Mouse (Mus musculus) heart, embryonic 12.5 days (tissue): ENCODE data around the gene Slc2a6. TPM values are rescaled to one million over a fixed set of nuclear protein-coding genes. Genes with fewer than 3 reads are reported as not detected.

Experiments
- ATAC-seq: fragments of 200-750 bp; cut with Nextera tagmentation; 2 replicates; pipeline ENCODE4 v1.8.0; 2017; ENCODE audit warnings: moderate TSS enrichment, moderate library complexity; ENCODE audit not compliant: insufficient number of reproducible peaks, low FRiP score
- H3K27ac ChIP-seq: fragments of 300-500 bp; sonication (generic); 2 replicates; pipeline ENCODE4 v1.5.1; 2016; ENCODE audit warnings: mild to moderate bottlenecking, moderate library complexity; ENCODE audit not compliant: poor library complexity, severe bottlenecking
- H3K27me3 ChIP-seq: fragments of 300-500 bp; sonication (generic); replicated peaks from 2 replicates; pipeline ENCODE4 v1.6.1; 2016; ENCODE audit warnings: mild to moderate bottlenecking, moderate library complexity
- H3K36me3 ChIP-seq: fragments of 300-500 bp; sonication (generic); 2 replicates; pipeline ENCODE4 v1.6.1; 2016; ENCODE audit warnings: mild to moderate bottlenecking, moderate library complexity
- H3K4me1 ChIP-seq: fragments of 300-500 bp; sonication (generic); replicated peaks from 2 replicates; pipeline ENCODE4 v1.6.1; 2016; ENCODE audit warnings: mild to moderate bottlenecking
- H3K4me2 ChIP-seq: fragments of 300-500 bp; sonication (generic); 2 replicates; pipeline ENCODE4 v1.6.1; 2016; ENCODE audit warnings: mild to moderate bottlenecking, moderate library complexity
- H3K4me3 ChIP-seq: fragments of 300-500 bp; sonication (generic); 2 replicates; pipeline ENCODE4 v1.5.1; 2016; ENCODE audit warnings: mild to moderate bottlenecking
- H3K9ac ChIP-seq: fragments of 300-500 bp; sonication (generic); 2 replicates; pipeline ENCODE4 v1.6.1; 2016; ENCODE audit warnings: mild to moderate bottlenecking, moderate library complexity
- H3K9me3 ChIP-seq: fragments of 300-500 bp; sonication (generic); replicated peaks from 2 replicates; pipeline ENCODE4 v1.6.1; 2016; ENCODE audit warnings: mild to moderate bottlenecking, moderate library complexity
- WGBS: fragments of 180-500 bp; shearing (Covaris S2); methylation state at CpG from one replicate; pipeline ENCODE4 v1.1.7; 2016; 5-methylcytosine and 5-hydroxymethylcytosine counted together
- polyA plus RNA-seq: library from polyadenylated mRNA; unstranded; fragments of >200 nt; fragmentation: Nextera tagmentation; extraction: Ambion mirVana; gene quantifications from 2 replicates; pipeline ENCODE4 v1.2.1, GENCODE M21; 2016

The Slc2a6 gene
- polyA plus RNA-seq, 1 experiment from 2014 or later = 0.47 TPM

DNA sequence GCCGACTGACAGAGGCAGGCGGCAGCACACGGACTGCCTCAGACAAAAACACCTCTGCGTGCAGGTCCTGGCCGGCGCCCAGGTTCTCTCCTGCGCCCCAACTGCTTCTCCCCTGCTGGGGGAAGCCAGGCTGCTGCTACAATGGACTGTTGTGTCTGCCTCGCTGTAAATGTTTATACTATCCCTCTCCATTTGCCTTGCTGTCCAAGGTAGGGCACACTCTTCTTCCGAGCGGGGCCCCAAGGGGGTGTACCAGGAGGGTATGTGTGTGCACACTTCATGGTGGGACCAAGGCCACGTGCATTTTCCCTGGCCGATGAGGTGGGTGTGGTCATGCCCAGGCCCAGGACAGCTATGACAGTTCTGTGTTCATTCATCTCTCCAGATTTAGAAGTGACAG is 31.0 kb upstream of the Slc2a6 start:
- Histone ChIP-seq H3K4me1 (peaks cover 31% of the 10 kb centered on the region), H3K27me3 (no peaks in the 10 kb centered on the region), H3K27ac (no peak overlapping the region), H3K9ac (no peak overlapping the region), H3K36me3 (no peaks in the 10 kb centered on the region), H3K4me2 (no peak overlapping the region), H3K4me3 (no peak overlapping the region), H3K9me3 (no peaks in the 10 kb centered on the region)
- WGBS = 56% methylated on average over 12 of the region's 12 CpGs
- no peak for ATAC-seq

DNA sequence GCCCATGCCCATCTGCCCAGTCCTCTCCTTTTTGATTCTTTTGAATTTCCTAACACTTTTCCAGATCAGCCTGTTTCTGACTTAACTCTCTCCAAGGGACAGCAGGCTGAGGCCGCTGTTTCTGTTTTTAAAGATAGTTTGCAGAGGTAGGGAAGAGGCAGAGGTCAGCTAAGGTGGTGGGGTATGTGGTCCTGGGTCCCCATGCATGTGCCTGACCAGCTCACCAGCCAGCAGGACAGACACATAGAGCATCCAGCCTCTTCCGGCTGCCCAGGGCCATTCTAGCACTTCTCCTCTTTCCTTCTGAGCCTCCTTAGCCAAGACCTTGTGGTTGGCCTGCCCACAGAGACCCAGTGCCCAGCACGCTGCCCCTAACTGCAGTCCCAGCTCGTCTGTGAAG is 30.5 kb upstream of the Slc2a6 start:
- Histone ChIP-seq H3K9ac (no peak overlapping the region), H3K36me3 (no peaks in the 10 kb centered on the region), H3K27ac (no peak overlapping the region), H3K4me2 (no peak overlapping the region), H3K9me3 (no peaks in the 10 kb centered on the region), H3K4me3 (no peak overlapping the region), H3K4me1 (peaks cover 31% of the 10 kb centered on the region), H3K27me3 (no peaks in the 10 kb centered on the region)
- 68% methylated on average over 4 of the region's 4 CpGs for WGBS
- no peak for ATAC-seq

DNA sequence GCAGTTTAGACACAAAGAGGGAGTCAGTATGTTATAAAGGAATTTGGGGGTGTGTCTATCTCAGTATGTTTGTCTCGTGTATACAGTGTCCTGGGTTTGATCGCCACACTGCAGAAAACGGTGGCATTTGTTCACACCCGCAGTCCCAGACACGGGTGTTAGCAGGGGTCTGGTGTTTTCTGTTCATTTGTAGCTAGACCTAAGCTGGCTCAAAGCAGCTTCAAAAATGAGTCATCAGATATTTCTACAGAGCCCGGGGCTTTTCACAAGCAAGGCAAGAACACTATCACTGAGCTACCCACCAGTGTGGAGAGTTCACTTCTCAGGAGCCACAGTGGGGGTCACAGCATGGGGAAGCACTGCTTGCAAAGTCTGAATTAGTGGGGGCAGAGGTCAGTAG is 21.6 kb upstream of the Slc2a6 start:
- H3K9ac ChIP-seq = no peak overlapping the region
- H3K4me1 ChIP-seq = no peaks in the 10 kb centered on the region
- H3K27me3 ChIP-seq = 0 out of 2 replicates have a peak, but pooled peaks cover 4% of the 10 kb centered on the region
- no peak overlapping the region for H3K4me3 ChIP-seq
- ATAC-seq = no peak
- no peaks in the 10 kb centered on the region for H3K9me3 ChIP-seq
- H3K4me2 ChIP-seq = no peak overlapping the region
- H3K36me3 ChIP-seq = no peaks in the 10 kb centered on the region
- H3K27ac ChIP-seq = no peak overlapping the region
- WGBS = 71% methylated on average over 6 of the region's 6 CpGs

GRCm38 (mm10) chr2:27045979-27046770 is 18.4 kb upstream of the Slc2a6 start:
- Histone ChIP-seq H3K4me2 (no peak overlapping the region), H3K9ac (no peak overlapping the region), H3K36me3 (no peaks in the 10 kb centered on the region), H3K4me3 (no peak overlapping the region), H3K4me1 (peaks cover 2% of the 10 kb centered on the region; the same call in 1 of the 2 replicates), H3K27me3 (0 out of 2 replicates have a peak, but pooled peaks cover 4% of the 10 kb centered on the region), H3K27ac (no peak overlapping the region), H3K9me3 (no peaks in the 10 kb centered on the region)
- 61% methylated on average over 8 of the region's 8 CpGs for WGBS
- ATAC-seq = no peak

- Histone ChIP-seq H3K36me3 (no peaks in the 10 kb centered on the region), H3K27me3 (0 out of 2 replicates have a peak, but pooled peaks cover 13% of the 10 kb centered on the region), H3K4me1 (peaks cover 7% of the 10 kb centered on the region; the same call in 1 of the 2 replicates), H3K4me2 (no peak overlapping the region), H3K27ac (no peak overlapping the region), H3K9ac (no peak overlapping the region), H3K9me3 (no peaks in the 10 kb centered on the region), H3K4me3 (no peak overlapping the region)
- ATAC-seq = no peak
- 77% methylated on average over 3 of the region's 3 CpGs for WGBS
Measured at GRCm38 (mm10) chr2:27044641-27045040, 16.8 kb upstream of the Slc2a6 start.

GRCm38 (mm10) chr2:27044166-27044565 is 16.4 kb upstream of the Slc2a6 start:
- Histone ChIP-seq H3K36me3 (no peaks in the 10 kb centered on the region), H3K4me1 (peaks cover 7% of the 10 kb centered on the region; the same call in 1 of the 2 replicates), H3K9ac (no peak overlapping the region), H3K4me2 (no peak overlapping the region), H3K9me3 (no peaks in the 10 kb centered on the region), H3K27ac (no peak overlapping the region), H3K27me3 (0 out of 2 replicates have a peak, but pooled peaks cover 16% of the 10 kb centered on the region), H3K4me3 (no peak overlapping the region)
- no peak for ATAC-seq
- 68% methylated on average over 4 of the region's 4 CpGs for WGBS

DNA sequence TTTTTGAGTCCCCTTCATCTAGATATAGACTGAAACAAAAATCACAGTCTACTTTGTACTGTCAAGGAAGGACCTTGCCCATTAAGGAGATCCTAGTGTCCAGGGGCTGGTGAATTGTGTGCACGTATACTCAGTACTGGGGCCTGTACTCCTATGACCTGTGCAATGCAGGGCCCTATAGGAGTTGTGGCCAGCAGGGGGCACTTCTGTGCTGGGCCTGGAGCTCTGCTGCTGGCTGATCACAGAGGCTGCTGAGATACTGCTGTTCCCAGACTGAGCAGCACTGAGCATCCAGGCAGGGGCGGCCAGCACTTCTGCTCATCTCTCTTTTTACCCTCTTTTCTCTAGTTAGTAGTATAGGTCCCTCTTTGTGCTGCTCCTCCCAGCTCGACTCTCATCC is 15.7 kb upstream of the Slc2a6 start:
- no peaks in the 10 kb centered on the region for H3K36me3 ChIP-seq
- H3K4me2 ChIP-seq = no peak overlapping the region
- H3K4me1 ChIP-seq = peaks cover 7% of the 10 kb centered on the region; the same call in 1 of the 2 replicates
- WGBS = 17% methylated on average over 3 of the region's 3 CpGs
- H3K9me3 ChIP-seq = no peaks in the 10 kb centered on the region
- H3K27me3 ChIP-seq = 0 out of 2 replicates have a peak, but pooled peaks cover 16% of the 10 kb centered on the region
- no peak overlapping the region for H3K9ac ChIP-seq
- H3K4me3 ChIP-seq = no peak overlapping the region
- H3K27ac ChIP-seq = no peak overlapping the region
- ATAC-seq = peak; percentile 69

DNA sequence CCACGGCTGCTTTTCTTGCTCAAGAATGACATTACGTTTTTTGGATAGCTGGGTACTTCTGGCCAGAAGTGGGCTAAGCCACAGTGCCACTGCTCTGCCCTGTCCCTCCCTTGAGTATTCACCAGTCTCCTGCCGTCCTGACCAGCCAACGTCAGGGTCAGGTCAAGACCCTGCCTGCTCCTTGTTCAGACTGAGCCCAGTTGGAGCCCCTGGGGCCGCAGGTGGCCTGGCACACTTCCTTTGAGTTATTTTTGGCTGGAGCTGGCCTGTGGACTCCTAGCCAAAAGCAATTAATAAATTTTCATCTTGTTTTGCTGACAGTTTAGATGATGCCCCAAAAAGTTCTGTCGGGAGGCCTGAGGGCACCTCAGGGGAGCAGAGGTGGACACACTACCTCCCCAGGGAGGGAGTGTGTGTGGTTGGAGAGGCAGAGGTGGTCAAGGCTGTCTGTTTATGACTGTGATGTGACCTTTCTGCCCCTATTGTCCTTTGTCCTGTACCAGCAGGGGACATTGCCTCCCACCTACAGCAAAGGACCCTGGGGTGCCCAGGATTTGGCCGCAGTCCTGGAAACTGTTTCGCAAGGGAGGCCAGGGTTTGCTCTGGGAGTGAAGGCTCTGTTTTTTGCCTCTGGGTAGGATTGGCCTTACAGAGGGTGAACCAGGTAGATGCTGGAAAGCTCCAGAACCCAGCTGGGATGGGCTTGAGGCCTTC is 14.5 kb upstream of the Slc2a6 start:
- Histone ChIP-seq H3K9ac (no peak overlapping the region), H3K36me3 (no peaks in the 10 kb centered on the region), H3K27ac (no peak overlapping the region), H3K4me1 (peaks cover 7% of the 10 kb centered on the region; the same call in 1 of the 2 replicates), H3K27me3 (0 out of 2 replicates have a peak, but pooled peaks cover 23% of the 10 kb centered on the region), H3K4me2 (no peak overlapping the region), H3K9me3 (no peaks in the 10 kb centered on the region), H3K4me3 (no peak overlapping the region)
- ATAC-seq = no peak
- 66% methylated on average over 8 of the region's 8 CpGs for WGBS

DNA sequence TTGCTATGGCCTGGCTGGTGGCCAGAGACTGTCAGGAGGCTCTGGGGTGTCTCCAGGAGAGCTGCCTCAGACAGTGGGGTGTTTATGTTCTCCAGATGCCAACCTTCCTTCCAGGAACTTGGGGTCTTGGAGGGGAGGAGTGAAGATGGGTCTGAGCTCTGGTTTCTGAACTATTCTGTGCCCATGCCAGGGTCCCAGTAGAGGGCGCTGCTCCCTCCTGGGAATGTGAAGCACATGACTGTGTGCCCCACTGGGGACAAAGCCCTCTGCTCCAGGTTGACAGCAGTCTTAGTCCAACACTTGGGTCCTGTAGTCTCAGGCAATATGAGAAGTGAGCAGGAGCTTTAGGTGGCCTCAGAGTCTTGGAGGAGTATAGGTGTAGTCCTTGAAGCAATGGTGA is 11.5 kb upstream of the Slc2a6 start:
- WGBS = 7% methylated on average over 1 of the region's 1 CpGs
- H3K9me3 ChIP-seq = no peaks in the 10 kb centered on the region

DNA sequence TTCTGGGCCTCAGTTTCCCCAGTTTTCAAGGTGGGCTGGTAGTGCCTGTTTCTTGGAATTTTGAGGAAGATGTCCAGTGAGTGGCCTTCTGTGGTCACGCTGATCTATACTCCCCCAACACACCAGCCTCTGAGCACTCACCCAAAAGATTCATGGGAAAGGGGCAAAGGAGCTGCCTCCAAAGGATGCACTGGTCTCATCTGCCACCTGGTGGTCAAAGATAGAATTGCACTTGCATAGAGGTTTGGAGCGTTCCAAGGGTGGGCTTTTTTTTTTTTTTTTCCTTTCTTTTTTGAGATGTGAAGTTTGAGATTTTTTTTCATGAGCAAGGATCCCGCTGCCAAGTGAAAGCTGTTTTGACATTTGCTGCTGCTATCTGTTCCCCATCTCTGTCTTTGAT is 10.8 kb upstream of the Slc2a6 start:
- no peak for ATAC-seq
- no peak overlapping the region for H3K27ac ChIP-seq
- H3K27me3 ChIP-seq = 0 out of 2 replicates have a peak, but pooled peaks cover 22% of the 10 kb centered on the region
- 0% methylated on average over 3 of the region's 3 CpGs for whole genome bisulfite sequencing
- no peaks in the 10 kb centered on the region for H3K9me3 ChIP-seq
- no peaks in the 10 kb centered on the region for H3K36me3 ChIP-seq
- H3K4me3 ChIP-seq = no peak overlapping the region
- peaks cover 7% of the 10 kb centered on the region; the same call in 1 of the 2 replicates for H3K4me1 ChIP-seq
- no peak overlapping the region for H3K9ac ChIP-seq
- no peak overlapping the region for H3K4me2 ChIP-seq

More for the DNA sequence above, 11.5 kb upstream of the Slc2a6 start:
- Histone ChIP-seq H3K4me1 (peaks cover 7% of the 10 kb centered on the region; the same call in 1 of the 2 replicates), H3K9ac (0 out of 2 replicates have a peak overlapping the region, but pooled peaks have one; percentile 5), H3K4me2 (no peak overlapping the region), H3K36me3 (no peaks in the 10 kb centered on the region), H3K4me3 (no peak overlapping the region), H3K27me3 (0 out of 2 replicates have a peak, but pooled peaks cover 22% of the 10 kb centered on the region), H3K27ac (no peak overlapping the region)
- ATAC-seq = no peak

DNA sequence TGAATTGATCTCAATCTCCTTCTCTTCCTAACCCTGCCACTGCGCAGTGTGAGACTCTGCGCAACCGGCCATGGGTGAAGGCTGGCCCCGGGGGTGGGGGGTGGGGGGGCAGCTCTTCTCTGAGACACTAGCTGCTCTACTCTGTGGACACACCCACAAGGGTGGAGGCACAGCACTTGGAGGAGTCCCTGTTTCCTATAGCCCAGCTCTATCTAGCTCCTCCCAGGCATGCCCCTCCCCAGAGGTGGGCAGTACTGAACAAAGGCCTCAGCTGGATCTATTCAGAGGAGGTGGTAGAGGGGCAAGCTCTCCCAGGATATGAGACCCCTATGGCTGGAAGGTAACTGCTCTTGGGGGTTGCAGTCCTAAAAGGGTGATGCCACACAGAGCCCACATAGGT is 9.2 kb upstream of the Slc2a6 start:
- Histone ChIP-seq H3K27ac (no peak overlapping the region), H3K27me3 (0 out of 2 replicates have a peak, but pooled peaks cover 22% of the 10 kb centered on the region), H3K4me3 (no peak overlapping the region), H3K9me3 (no peaks in the 10 kb centered on the region), H3K4me1 (peaks cover 7% of the 10 kb centered on the region; the same call in 1 of the 2 replicates), H3K4me2 (no peak overlapping the region), H3K36me3 (no peaks in the 10 kb centered on the region), H3K9ac (no peak overlapping the region)
- ATAC-seq = peak; percentile 22; the same call in 1 of the 2 replicates
- 66% methylated on average over 4 of the region's 4 CpGs for WGBS
